Mouse (Mus musculus) right cerebral cortex, postnatal 10 days (tissue): ENCODE results near the gene Gria2.

Source experiments
- DNase-seq, 2 experiments: peaks; one replicate each; pipeline ENCODE4 v3.0.0; 2021; ENCODE audit warnings: low spot score in 2 of 2

Gene Gria2

GRCm38 (mm10) chr3:80775971-80776370, 26.7 kb downstream of the Gria2 start:
- no peak for DNase-seq

GRCm38 (mm10) chr3:80774005-80774764, 28.4 kb downstream of the Gria2 start:
- DNase-seq, result no peak

DNA sequence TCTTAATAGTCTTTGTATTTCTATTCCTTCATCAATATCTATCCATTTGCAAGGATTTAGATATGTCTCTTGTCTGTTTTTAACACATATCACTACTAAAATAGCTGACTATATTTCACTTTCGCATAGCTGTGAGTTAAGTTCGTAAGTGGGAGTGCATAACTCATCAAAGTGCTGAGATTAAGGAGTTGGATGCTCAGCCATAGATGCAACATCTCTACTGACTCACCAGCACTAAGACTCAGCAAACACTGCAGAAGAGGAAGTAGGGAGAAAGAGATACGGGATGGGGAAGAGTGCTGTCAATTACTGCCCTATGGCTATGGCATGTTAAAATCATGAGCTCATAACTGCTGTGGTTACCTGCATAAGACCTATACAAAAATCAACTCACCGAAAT, 29.4 kb downstream of the Gria2 start:
- no peak for DNase-seq

DNA sequence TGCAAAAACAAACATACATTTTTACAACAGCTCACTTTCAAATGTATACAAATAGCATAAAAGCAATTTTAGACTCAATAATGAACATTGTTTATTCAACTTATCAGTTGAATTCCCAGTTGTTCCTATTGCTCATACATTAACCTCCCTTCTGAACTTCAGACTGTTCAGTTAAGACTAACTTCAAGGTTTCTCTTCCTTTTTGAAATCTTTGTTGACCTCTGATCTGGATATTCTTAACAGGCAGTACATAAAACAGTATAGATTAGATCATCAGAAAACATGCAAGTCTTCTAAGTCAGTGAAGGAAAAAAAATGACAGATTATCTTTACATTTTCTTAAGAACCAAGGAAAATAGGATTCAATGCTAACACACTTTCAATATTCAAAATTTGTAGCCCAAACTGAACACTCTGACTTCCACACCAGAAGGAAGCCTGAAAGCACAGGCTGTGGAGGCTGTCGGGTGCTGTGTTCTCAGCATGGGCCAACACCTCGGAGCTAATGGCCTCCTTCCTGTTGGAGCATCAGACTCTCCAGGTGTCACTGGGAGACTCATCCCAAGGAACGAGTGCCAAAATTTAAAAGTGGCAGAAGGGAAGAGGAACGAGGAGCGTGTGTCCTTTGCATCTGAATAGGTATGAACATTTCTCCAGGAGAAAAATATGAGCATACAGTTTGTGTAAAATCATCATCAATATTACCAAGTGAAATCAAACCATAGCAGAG, 33.0 kb downstream of the Gria2 start:
- DNase-seq, result no peak

GRCm38 (mm10) chr3:80758955-80759354, 43.7 kb downstream of the Gria2 start:
- no peak for DNase-seq

DNA sequence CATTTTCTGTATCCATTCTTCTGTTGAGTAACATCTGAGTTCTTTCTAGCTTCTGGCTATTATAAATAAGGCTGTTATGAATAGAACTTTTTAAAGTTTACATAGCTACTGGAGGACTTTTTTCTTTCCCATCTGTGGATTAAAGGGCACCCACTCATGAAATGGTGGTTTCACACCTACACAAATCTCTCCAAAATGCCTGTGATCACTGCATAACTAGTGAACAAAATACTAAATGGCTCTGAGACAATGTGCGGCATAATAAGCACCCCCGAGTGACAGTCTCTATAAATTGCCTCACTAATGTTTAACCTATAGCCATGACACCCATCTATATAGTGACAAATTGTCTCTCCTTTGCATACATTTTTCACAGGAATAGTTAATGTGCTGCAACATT, 44.3 kb downstream of the Gria2 start:
- DNase-seq, result no peak

- DNase-seq, result no peak
These were observed 51.8 kb downstream of the Gria2 start for GRCm38 (mm10) chr3:80750786-80751185.

DNA sequence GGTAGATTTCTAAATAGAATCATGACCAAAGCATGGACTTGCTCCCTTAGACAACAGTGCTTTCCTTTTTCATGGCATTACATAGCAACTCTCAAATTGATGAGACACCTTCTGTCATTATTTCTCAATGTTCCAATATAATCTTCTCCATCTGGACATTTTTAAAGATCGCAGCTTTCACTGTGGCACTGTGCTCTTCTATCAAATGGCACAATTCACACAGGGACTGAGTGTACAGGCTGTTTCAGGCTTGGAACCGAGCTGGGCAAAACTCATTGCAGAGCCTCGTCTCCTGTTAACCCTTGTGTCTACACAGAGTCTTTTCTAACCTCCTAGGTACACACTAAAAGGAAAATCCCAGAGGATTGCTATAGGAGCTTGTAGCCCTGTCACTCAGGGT, 77.4 kb downstream of the Gria2 start:
- no peak for DNase-seq

GRCm38 (mm10) chr3:80713123-80713522, 89.5 kb downstream of the Gria2 start:
- DNase-seq, result no peak

GRCm38 (mm10) chr3:80708992-80709391, 93.6 kb downstream of the Gria2 start:
- DNase-seq, result no peak

DNA sequence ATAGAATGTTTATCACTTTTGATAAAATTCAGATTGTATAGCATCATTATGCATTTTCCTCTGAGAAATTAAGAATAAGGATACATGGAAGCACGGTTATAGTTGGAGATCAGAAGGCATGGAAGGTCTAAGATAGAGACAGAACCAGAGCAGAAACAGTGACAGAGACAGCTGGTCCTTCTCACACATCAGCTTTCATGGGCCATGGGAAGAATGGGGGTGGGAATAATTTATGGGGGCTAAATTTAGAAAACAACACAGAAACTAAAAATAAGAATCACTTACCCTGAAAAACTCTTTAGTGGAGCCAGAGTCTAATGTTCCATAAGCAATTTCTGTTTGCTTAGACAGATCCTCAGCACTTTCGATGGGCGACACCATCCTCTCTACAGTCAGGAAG, 100.5 kb downstream of the Gria2 start:
- DNase-seq, result no peak

GRCm38 (mm10) chr3:80697523-80697922, 105.1 kb downstream of the Gria2 start:
- DNase-seq, result no peak

DNA sequence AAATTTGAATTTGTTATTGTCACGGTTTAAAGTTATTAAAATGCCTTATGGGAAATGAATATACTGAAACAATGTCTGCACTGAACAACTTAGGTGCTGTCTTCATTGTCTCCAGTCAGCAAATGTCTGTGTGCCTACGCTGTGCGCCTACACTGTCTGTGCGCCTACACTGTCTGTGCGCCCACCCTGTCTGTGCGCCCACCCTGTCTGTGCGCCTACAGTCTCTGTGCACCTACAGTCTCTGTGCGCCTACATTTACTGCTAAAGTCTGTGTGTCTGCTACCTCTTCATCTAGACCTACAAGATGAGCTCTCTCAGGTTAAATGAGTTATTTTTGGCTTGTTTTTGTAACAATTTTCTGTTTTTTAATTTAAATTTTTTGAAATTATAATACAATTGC, 107.7 kb downstream of the Gria2 start:
- DNase-seq, result no peak

GRCm38 (mm10) chr3:80665105-80665504, 137.5 kb downstream of the Gria2 start:
- DNase-seq, result no peak

- DNase-seq, result no peak
These were observed 139.3 kb downstream of the Gria2 start for GRCm38 (mm10) chr3:80663293-80663692.

DNA sequence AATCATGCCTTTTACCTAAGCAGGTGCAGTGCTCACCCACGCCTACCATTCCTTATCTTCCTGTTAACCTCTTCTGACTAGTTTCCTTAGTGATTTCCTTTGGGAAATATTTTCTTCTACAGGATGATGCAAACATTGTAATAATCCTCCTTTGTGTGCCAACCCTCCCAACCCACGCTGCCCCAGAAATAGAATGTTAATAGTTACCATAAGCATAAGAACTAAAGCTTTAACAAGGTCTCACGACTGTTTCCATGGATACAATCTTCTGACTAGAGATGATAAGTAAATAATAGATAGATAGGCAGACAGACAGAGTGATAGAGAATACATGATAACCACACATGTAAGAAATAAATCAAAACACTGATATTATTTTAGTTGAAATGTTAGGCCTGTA, 140.8 kb downstream of the Gria2 start:
- no peak for DNase-seq

GRCm38 (mm10) chr3:80652213-80652612, 150.4 kb downstream of the Gria2 start:
- no peak for DNase-seq
